Mouse (Mus musculus) frontal cortex, adult (tissue): Measurements from ENCODE around the gene Mag.
"Not testable (repeated sequence)": the region's sequence is repeated elsewhere in the genome, so short reads cannot be mapped to it uniquely, and the experiment has no call there.

ENCODE experiments used
- ATAC-seq: cut with Nextera tagmentation; 2 replicates; pipeline ENCODE4 v1.9.2; 2017; ENCODE audit warnings: mild to moderate bottlenecking, moderate library complexity, mixed read lengths; ENCODE audit not compliant: low TSS enrichment

Mag gene

GRCm38 (mm10) chr7:30914732-30915131 is at the start of gene Mag:
TSS of gene Mag (minus strand) at chr7:30914873.
- peak; percentile 44 for ATAC-seq

- no peak for ATAC-seq
Observed at GRCm38 (mm10) chr7:30964366-30964765, 49.7 kb upstream of the Mag start.

GRCm38 (mm10) chr7:30962862-30963261 is 48.2 kb upstream of the Mag start:
- no peak for ATAC-seq

- ATAC-seq, result no peak
Observed at GRCm38 (mm10) chr7:30959786-30960349, 45.2 kb upstream of the Mag start.

GRCm38 (mm10) chr7:30958866-30959487 is 44.3 kb upstream of the Mag start:
- ATAC-seq, result no peak

- ATAC-seq, result no peak
Observed at GRCm38 (mm10) chr7:30958109-30958865, 43.6 kb upstream of the Mag start.

- ATAC-seq, result peak; percentile 64
Observed at GRCm38 (mm10) chr7:30957367-30957783, 42.7 kb upstream of the Mag start.

- peak; percentile 63 for ATAC-seq
Observed at GRCm38 (mm10) chr7:30956756-30957366, 42.2 kb upstream of the Mag start, which contains the start of gene Usf2. TSS of gene Usf2 (minus strand) at chr7:30956803.

- ATAC-seq, result no peak
Observed at GRCm38 (mm10) chr7:30956357-30956751, 41.7 kb upstream of the Mag start.

- peak; percentile 35 for ATAC-seq
Observed at GRCm38 (mm10) chr7:30955584-30956356, 41.1 kb upstream of the Mag start.

- no peak for ATAC-seq
Observed at GRCm38 (mm10) chr7:30954971-30955520, 40.4 kb upstream of the Mag start.

- no peak for ATAC-seq
Observed at GRCm38 (mm10) chr7:30954036-30954435, 39.4 kb upstream of the Mag start.

- ATAC-seq, result no peak
Observed at GRCm38 (mm10) chr7:30953459-30953858, 38.8 kb upstream of the Mag start.

GRCm38 (mm10) chr7:30952441-30953265 is 38.0 kb upstream of the Mag start:
- no peak for ATAC-seq

- not testable (repeated sequence) for ATAC-seq
Observed at GRCm38 (mm10) chr7:30949902-30950301, 35.2 kb upstream of the Mag start.

GRCm38 (mm10) chr7:30945876-30946275 is 31.2 kb upstream of the Mag start:
- no peak for ATAC-seq

GRCm38 (mm10) chr7:30945466-30945865 is 30.8 kb upstream of the Mag start:
- ATAC-seq, result not testable (repeated sequence)

GRCm38 (mm10) chr7:30944706-30945105 is 30.0 kb upstream of the Mag start:
- not testable (repeated sequence) for ATAC-seq

GRCm38 (mm10) chr7:30943909-30944635 is 29.4 kb upstream of the Mag start, which contains the start of gene Hamp:
TSS of gene Hamp (minus strand) at chr7:30944032.
- no peak; the same call in 1 of the 2 replicates for ATAC-seq

- not testable (repeated sequence) for ATAC-seq
Observed at GRCm38 (mm10) chr7:30942365-30942764, 27.7 kb upstream of the Mag start.
